Mouse (Mus musculus) embryonic facial prominence, embryonic 11.5 days (tissue): ENCODE results near the gene Dmrt1. TPM values are rescaled to one million over a fixed set of nuclear protein-coding genes. Genes with fewer than 3 reads are reported as not detected.
A peak's percentile ranks its signal among the peaks of the same experiment; 100 is the strongest.

ENCODE experiments used
- ATAC-seq: fragments of 200-750 bp; cut with Nextera tagmentation; replicated peaks from 2 replicates; pipeline ENCODE4 v1.8.0; 2017; ENCODE audit warnings: low read depth; ENCODE audit not compliant: insufficient number of reproducible peaks, low FRiP score, low TSS enrichment
- DNase-seq: peaks from one replicate; pipeline ENCODE4 v3.0.0-alpha.2; 2015; ENCODE audit warnings: low spot score
- H3K27ac ChIP-seq: fragments of 300-500 bp; sonication (generic); replicated peaks from 2 replicates; pipeline ENCODE4 v1.5.1; 2014; ENCODE audit warnings: mild to moderate bottlenecking, low read depth, low read length, control low read depth
- H3K27me3 ChIP-seq: fragments of 300-500 bp; sonication (generic); 2 replicates; pipeline ENCODE4 v1.6.1; 2014; ENCODE audit warnings: mild to moderate bottlenecking, low read length, moderate library complexity, mixed read lengths; ENCODE audit not compliant: control insufficient read depth, insufficient read depth
- H3K36me3 ChIP-seq: fragments of 300-500 bp; sonication (generic); replicated peaks from 2 replicates; pipeline ENCODE4 v1.6.1; 2014; ENCODE audit warnings: low read depth, mild to moderate bottlenecking, low read length, moderate library complexity, mixed read lengths; ENCODE audit not compliant: control insufficient read depth, insufficient read depth
- H3K4me1 ChIP-seq: fragments of 300-500 bp; sonication (generic); 2 replicates; pipeline ENCODE4 v1.6.1; 2014; ENCODE audit warnings: low read length, mixed read lengths; ENCODE audit not compliant: control insufficient read depth, insufficient read depth
- H3K4me2 ChIP-seq: fragments of 300-500 bp; sonication (generic); 2 replicates; pipeline ENCODE4 v1.6.1; 2014; ENCODE audit warnings: low read depth, mild to moderate bottlenecking, control low read depth, low read length, moderate library complexity
- H3K4me3 ChIP-seq: fragments of 300-500 bp; sonication (generic); 2 replicates; pipeline ENCODE4 v1.5.1; 2014; ENCODE audit warnings: low read depth, low read length, control low read depth
- H3K9ac ChIP-seq: fragments of 300-500 bp; sonication (generic); replicated peaks from 2 replicates; pipeline ENCODE4 v1.6.1; 2014; ENCODE audit warnings: mild to moderate bottlenecking, control low read depth, low read length
- H3K9me3 ChIP-seq: fragments of 300-500 bp; sonication (generic); replicated peaks from 2 replicates; pipeline ENCODE4 v1.6.1; 2016; ENCODE audit warnings: mild to moderate bottlenecking, low read length, inconsistent platforms, mixed read lengths; ENCODE audit not compliant: control insufficient read depth
- WGBS: fragments of 180-500 bp; shearing (Covaris S2); extraction: QIAGEN DNeasy Blood & Tissue Kit; methylation state at CpG from one replicate; pipeline ENCODE4 v1.1.7; 2014; 5-methylcytosine and 5-hydroxymethylcytosine counted together
- polyA plus RNA-seq: library from polyadenylated mRNA; unstranded; fragments of >200 nt; fragmentation: Nextera tagmentation; extraction: Ambion mirVana; gene quantifications from 2 replicates; pipeline ENCODE4 v1.2.1, GENCODE M21; 2014

The Dmrt1 gene
- polyA plus RNA-seq, 1 experiment from 2014 or later, result 0.11 TPM

DNA sequence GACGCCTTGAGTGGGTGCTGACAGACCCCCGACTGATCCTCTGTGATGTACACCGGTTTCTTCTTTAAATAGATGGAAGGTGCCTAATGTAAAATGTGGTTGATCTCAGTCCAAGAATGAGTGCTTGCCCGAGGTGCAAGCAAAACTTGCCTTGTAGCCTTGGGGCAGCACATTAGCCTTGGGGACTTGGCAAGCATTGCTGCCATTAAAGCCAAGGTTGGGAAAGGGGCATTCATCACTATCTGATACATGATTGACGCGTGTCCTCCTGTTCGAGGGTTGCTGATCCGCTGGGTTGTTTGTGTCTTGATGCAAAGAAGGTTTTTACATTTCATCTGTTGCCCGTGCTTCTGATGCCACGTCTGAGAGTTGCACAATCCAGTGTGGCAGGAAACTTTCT lies 69.0 kb downstream of the Dmrt1 start:
- Histone ChIP-seq H3K36me3 (no peaks in the 10 kb centered on the region), H3K9me3 (no peaks in the 10 kb centered on the region), H3K4me3 (no peak overlapping the region), H3K27me3 (peaks cover 9% of the 10 kb centered on the region), H3K9ac (no peak overlapping the region), H3K4me1 (no peaks in the 10 kb centered on the region), H3K4me2 (no peak overlapping the region), H3K27ac (no peak overlapping the region)
- no peak for DNase-seq
- ATAC-seq, result no peak
- 47% methylated on average over 10 of the region's 10 CpGs for WGBS

DNA sequence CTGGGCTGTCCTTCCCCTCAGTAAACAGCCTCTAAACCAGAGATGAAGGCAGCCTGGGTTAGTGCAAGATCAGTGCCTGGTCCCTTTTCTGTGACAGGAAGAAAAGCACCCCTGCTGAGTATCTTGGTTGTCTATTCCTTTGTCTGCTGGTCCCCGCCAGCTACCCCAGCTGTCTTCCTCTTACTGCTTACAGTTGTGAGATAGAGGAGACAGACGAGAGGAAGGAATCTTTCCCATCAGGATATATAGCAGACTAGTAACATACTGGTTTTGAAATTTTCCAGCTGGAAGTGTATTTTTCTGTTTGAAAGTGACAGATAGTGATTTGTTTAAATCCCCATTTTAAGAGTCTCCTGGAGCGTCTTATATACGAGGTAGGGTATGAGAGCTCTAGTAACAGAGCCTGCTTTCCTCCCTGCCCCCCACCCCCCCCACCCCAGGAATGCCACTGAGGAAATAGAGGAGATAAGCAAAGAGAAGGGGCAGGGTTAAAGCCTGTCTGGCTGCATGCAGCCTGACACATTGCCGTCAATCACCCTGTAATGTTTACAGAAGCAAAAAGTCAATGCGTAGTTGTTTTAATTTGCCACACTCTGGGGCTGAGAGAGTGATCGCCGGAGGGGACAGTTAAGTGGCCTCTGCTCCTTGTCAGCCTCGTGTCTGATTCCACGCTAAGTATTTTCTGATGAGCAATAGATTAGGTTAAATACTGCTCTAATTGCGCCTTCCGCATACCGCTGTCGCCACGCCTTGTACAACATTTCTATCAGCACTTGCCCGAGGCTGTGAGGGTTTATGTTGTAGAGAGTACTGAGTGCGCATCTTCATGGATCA lies 69.8 kb downstream of the Dmrt1 start:
- Histone ChIP-seq H3K9me3 (no peaks in the 10 kb centered on the region), H3K4me3 (no peak overlapping the region), H3K27ac (no peak overlapping the region), H3K36me3 (no peaks in the 10 kb centered on the region), H3K4me1 (no peaks in the 10 kb centered on the region), H3K9ac (no peak overlapping the region), H3K27me3 (peaks cover 9% of the 10 kb centered on the region), H3K4me2 (no peak overlapping the region)
- WGBS, result 3% methylated on average over 17 of the region's 17 CpGs
- DNase-seq, result peak; percentile 43
- ATAC-seq, result no peak

DNA sequence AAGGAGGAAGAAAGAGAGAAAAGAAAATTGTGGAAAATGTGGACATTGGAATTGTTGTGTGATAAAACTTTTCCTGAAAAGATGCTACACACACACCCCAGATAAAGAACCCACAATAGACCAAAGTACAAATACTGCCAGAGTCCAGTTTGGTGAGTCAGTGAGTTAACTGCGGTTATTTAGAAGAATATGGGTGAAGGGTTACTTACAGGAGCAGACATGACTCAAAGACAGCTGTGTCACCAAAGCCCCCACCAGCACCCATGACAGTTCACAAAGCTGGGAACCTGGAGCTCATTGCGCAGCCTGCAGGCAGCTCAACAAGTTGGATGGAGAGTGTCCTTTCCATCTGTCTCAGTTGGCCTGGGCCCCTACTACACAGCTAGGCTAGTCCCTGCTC lies 72.9 kb downstream of the Dmrt1 start:
- ATAC-seq, result no peak
- Histone ChIP-seq H3K4me2 (no peak overlapping the region), H3K9me3 (no peaks in the 10 kb centered on the region), H3K36me3 (no peaks in the 10 kb centered on the region), H3K4me1 (no peaks in the 10 kb centered on the region), H3K4me3 (no peak overlapping the region), H3K27me3 (peaks cover 7% of the 10 kb centered on the region), H3K27ac (no peak overlapping the region), H3K9ac (no peak overlapping the region)
- no peak for DNase-seq
- 87% methylated on average over 2 of the region's 2 CpGs for WGBS

DNA sequence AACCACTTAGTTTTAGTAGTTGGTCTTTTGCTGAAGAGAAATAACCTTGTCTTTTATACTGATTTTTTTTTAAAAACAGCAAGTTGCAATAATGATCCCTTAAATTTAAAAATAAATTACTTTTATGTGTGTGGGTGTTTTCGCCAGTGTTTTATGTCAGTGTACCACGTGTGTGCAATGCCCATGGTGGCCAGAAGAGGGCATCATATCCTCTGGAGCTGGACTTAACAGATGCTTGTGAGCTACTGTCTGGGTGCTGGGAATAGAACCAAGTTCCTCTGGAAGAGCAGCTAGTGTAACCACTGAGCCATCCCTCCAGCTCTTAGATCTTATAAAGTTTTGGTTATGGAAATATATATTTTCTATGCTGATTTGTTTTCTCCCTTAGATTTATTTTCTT lies 74.0 kb downstream of the Dmrt1 start:
- no peak for DNase-seq
- no peaks in the 10 kb centered on the region for H3K9me3 ChIP-seq
- no peak overlapping the region for H3K4me3 ChIP-seq
- H3K27ac ChIP-seq, result no peak overlapping the region
- peaks cover 7% of the 10 kb centered on the region for H3K27me3 ChIP-seq
- no peak for ATAC-seq
- H3K4me2 ChIP-seq, result no peak overlapping the region
- 94% methylated on average over 2 of the region's 2 CpGs for WGBS
- H3K4me1 ChIP-seq, result no peaks in the 10 kb centered on the region
- no peaks in the 10 kb centered on the region for H3K36me3 ChIP-seq
- no peak overlapping the region for H3K9ac ChIP-seq

DNA sequence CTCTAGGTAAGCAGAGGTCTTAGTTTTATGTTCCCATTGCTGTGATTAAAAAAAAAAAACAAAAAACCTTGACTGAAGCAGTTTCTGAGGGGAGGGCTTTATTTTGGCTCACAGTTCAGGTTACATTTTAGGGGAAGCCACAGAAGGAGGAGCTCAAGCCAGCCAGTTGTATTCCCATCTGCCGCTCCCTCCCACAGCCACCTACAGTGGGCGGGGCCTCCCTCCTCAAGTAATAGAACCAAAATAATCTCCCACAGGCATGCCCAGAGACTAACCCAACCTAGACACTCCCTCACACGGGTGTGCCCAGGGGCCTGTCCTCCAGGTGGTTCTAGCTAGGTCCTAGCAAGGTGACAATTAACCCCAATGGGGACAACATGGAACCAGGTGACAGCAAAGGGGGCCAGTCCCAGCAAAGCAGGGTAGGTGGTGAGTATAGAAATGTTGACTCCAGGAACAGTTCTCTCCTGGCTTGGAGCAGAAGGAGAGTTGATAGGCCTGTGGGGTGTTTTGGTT lies 92.4 kb downstream of the Dmrt1 start:
- Histone ChIP-seq H3K36me3 (no peaks in the 10 kb centered on the region), H3K9me3 (no peaks in the 10 kb centered on the region), H3K27me3 (peaks cover 27% of the 10 kb centered on the region), H3K27ac (no peak overlapping the region), H3K9ac (no peak overlapping the region), H3K4me2 (no peak overlapping the region), H3K4me3 (no peak overlapping the region), H3K4me1 (no peaks in the 10 kb centered on the region)
- ATAC-seq (no peak), DNase-seq (no peak)
- WGBS, result 64% methylated on average over 3 of the region's 3 CpGs

DNA sequence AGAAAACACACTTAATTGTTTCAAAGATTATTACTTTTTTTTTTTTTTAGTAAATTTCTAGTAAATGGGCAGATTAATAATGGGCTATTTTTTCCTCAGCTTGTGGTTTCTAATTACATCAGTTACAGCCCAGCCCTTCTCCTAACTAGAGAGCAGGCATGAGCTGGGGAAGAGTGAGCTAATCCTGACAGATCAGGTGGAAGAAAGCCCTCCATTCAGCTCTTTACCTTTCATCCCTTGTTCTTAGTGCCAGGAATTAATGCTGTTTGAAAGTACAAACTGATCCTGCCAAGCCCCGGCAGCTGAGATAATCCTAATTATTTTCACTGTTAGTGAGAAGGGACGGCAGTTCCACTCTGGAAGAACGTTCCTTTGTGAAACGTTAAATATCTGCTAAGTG lies 93.2 kb downstream of the Dmrt1 start:
- Histone ChIP-seq H3K4me3 (no peak overlapping the region), H3K4me2 (no peak overlapping the region), H3K9ac (no peak overlapping the region), H3K9me3 (no peaks in the 10 kb centered on the region), H3K36me3 (no peaks in the 10 kb centered on the region), H3K27me3 (peaks cover 34% of the 10 kb centered on the region), H3K4me1 (no peaks in the 10 kb centered on the region), H3K27ac (no peak overlapping the region)
- ATAC-seq (no peak), DNase-seq (no peak)
- WGBS, result 3% methylated on average over 4 of the region's 4 CpGs

DNA sequence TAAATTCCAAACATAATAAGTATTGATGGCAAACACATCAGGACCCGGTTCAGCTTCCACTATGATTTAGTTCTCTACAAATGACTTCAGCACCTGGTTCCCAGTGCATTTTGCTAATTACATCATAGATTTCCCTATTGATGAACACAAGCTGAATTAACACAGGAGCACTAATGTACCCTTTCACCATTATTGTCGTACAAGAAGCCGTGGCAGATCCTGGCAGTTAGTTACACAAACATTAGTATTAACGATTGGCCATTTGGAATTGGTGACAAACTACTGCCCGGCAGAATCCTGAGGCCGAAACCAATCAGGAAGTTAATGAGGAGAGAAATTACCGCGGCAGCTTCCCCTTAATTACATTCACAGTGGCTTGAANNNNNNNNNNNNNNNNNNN lies 96.5 kb downstream of the Dmrt1 start:
- Histone ChIP-seq H3K4me2 (no peak overlapping the region), H3K4me1 (peaks cover 6% of the 10 kb centered on the region), H3K9ac (no peak overlapping the region), H3K27ac (no peak overlapping the region), H3K27me3 (peaks cover 61% of the 10 kb centered on the region), H3K36me3 (no peaks in the 10 kb centered on the region), H3K4me3 (no peak overlapping the region), H3K9me3 (no peaks in the 10 kb centered on the region)
- WGBS, result 3% methylated on average over 8 of the region's 8 CpGs
- DNase-seq (no peak), ATAC-seq (no peak)

DNA sequence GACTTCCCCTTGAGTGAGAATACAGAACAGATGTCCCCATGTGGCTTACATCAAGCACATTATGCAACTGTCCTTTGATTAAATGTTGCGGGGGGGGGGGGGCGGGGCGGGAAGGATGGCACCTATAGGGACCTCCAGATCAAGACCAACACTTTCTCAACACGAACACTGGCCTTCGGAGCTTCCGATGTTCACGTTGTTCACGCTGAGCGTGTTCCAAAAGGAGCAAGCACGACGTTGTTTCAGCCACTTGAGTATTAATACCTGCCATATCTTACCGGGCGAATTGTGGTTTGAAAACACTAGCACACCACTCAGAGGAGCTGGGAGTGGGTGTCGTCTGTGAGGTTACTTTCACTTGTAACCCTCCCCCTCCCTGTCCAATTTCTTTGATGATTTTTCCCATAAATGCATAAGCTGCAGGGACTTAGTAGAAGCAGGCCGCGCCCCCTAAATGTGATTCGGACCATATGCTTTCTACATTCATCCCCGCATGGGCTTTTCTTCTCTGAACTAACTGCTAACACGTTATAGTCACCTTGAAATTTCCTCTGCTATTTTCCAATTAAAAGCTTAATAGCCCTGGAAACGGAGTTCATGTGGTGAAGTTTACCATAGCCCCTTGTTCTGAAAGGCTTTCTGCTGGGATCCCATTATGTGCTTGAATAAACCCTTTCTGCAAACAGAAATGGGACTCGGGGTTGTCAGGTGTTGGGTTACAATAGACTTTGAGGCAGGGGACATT lies 102.2 kb downstream of the Dmrt1 start:
- DNase-seq, result peak; percentile 63
- WGBS, result under 1% methylated on average over 21 of the region's 21 CpGs
- Histone ChIP-seq H3K4me1 (peaks cover 17% of the 10 kb centered on the region), H3K27me3 (peaks cover 81% of the 10 kb centered on the region), H3K4me3 (no peak overlapping the region), H3K9me3 (no peaks in the 10 kb centered on the region), H3K4me2 (no peak overlapping the region), H3K9ac (no peak overlapping the region), H3K27ac (no peak overlapping the region), H3K36me3 (no peaks in the 10 kb centered on the region)
- ATAC-seq, result no peak
